Mouse (Mus musculus) ES-Bruce4 (cell line): ENCODE data around the gene Wnt7b.
A peak's percentile ranks its signal among the peaks of the same experiment; 100 is the strongest.

Source experiments
- CTCF ChIP-seq: IDR thresholded peaks from one replicate; pipeline ENCODE4 v1.8.1; 2011; ENCODE audit warnings: low read depth, low read length
- EP300 ChIP-seq: IDR thresholded peaks from 2 replicates; pipeline ENCODE4 v1.6.1; 2011; ENCODE audit warnings: low read depth, low read length; ENCODE audit not compliant: insufficient read depth
- POLR2A ChIP-seq: IDR thresholded peaks from one replicate; pipeline ENCODE4 v1.8.1; 2011; ENCODE audit warnings: low read length; ENCODE audit not compliant: insufficient read depth

DNA sequence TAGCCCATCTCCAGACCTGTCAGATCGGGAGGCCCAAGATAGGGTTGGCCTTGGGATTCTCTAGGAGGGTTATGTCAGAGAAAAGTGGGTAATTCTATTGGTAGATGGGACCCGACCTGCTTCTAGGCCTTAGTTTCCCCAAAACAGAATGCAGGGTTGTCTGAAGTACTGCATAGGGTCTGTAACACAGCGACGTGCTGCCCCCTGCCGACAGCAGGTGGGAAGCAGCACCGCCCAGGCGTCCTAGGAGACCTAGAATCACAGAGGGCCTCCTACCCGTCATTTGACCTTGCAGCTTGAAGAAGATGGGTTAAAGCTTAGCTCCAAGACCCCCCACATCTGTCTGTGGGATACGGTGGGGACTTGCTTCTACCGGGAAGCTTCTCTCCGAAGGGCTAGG lies 1.2 kb upstream of the Wnt7b start:
- TF ChIP-seq CTCF (peak; percentile 94), EP300 (no peak), POLR2A (no peak)
